Mouse (Mus musculus) left cerebral cortex, postnatal 14 days (tissue): ENCODE results near the gene Efhc1. TPM values are rescaled to one million over a fixed set of nuclear protein-coding genes. Genes with fewer than 3 reads are reported as not detected.
A peak's percentile ranks its signal among the peaks of the same experiment; 100 is the strongest.
"Not testable (repeated sequence)": the region's sequence is repeated elsewhere in the genome, so short reads cannot be mapped to it uniquely, and the experiment has no call there.

Source experiments
- DNase-seq, 2 experiments: peaks; one replicate each; pipeline ENCODE4 v3.0.0; 2021 to 2022; ENCODE audit warnings: low spot score in 2 of 2, mixed read lengths in 1 of 2
- intact Hi-C: fragments of 180-260 bp; cut with DNase I; formaldehyde crosslinking; loops from one replicate; pipeline ENCODE4 v1.15.1; 2025
- long read RNA-seq, 2 experiments: library from polyadenylated mRNA; stranded (forward); transcript quantifications; one replicate each; pipeline ENCODE4 v2.0.0; 2021
- total RNA-seq, 2 experiments: library from RNA; stranded (reverse); gene quantifications; 2 replicates each; pipeline ENCODE4 v1.2.3; 2021

Efhc1 gene
- total RNA-seq: 1 to 10 TPM; 1.4 to 1.8 TPM
- long read RNA-seq, experiment 1, partial matches to known transcripts: 0 of 1 reads
- long read RNA-seq, experiment 1, other reads (novel, unspliced or antisense): 0 of 1 reads
- long read RNA-seq, experiment 2: 0 reads

DNA sequence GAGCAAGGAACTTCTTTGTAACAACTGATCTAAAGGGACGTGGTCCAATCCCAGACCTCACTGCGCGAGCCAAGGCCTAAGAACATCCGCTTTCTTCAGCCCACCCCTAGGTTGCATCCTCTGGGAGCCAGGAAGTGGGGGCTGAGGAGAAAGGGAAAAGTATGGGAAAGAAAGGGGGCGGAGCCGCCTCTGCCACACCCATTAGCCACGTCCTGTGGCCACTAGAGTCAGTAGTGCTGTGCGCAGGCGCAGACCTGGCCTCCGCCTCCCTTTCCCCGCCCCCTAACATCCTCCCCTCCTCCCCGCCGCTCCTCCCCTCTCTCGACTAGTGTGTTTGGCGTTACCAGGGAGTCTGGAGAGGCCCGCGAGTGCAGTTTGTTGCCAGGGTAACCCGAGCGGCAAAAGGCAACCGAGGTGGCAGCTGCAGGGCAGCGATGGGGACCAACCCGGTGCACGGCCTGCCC, at the start of gene Efhc1:
Gene Efhc1, plus strand, starts transcription at position 327 of the 464 bp plus-strand sequence.
- intact Hi-C loops: no loop called here

DNA sequence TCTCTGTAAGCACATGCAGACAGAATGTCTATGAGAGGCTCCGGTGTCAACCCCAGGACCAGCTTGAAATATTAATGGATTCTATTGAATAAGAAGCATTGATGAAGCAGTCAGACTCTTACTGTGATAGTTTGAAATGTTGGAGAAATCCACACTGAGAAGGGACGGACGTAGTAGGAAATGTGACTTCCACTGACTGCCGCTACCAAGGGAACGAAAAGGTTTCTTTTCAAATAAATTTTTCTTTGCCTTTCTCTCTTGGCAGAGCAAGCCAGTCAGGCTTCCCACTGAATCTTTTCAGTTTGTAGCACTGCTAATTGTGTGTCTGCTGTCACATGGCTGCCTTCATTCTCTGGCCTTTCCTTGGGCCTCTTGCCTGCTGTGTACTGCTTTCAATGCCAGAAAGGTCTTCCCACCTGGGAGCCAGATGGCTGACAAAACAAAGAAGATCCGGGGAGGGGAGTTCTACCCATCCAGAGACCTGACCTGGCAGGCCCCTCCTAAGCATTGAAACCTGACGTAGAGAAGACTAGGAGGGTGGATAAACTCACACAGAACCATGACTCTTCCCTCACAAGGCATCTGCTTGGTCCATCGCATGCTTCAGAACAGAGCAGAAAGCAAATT, 45.8 kb upstream of the Efhc1 start:
- intact Hi-C loops: loop anchor here (10.0 kb wide), 1 partner anchor 291 kb away; the partner anchor contains the start of gene Pkhd1
- DNase-seq: peak; percentile 55 to 80

More for the DNA sequence above, at the start of gene Efhc1:
- peak; percentile 94 to 96 for DNase-seq

- DNase-seq: peak; percentile 82 to 95
- intact Hi-C loops: loop anchor here (10.0 kb wide), 1 partner anchor 291 kb away; the partner anchor contains the start of gene Pkhd1
Observed at GRCm38 (mm10) chr1:20906128-20906515, 45.3 kb upstream of the Efhc1 start.

DNA sequence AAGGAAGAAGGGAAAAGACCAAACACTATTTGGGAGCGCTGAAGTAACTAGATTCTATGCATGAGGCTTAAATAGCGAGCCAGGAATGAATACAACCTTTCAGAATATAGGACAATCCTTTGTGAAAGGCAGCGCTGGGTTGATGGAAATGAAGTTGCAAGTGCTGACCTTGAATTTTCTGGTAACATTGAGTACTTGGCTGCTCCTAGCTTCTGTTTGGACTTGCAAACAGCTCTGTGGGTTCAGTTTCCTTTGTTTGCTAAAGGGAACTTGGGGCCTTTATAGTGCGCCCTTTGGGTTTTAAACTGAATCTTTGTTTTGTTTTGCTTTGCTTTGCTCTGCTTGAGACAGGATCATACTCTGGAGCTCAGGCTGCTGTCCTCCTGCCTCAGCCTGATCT, 42.9 kb upstream of the Efhc1 start:
- intact Hi-C loops: loop anchor here (10.0 kb wide), 1 partner anchor 294 kb away; the partner anchor contains the start of gene Pkhd1
- peak in 1 of 2 experiments; percentile 30 for DNase-seq

- intact Hi-C loops: no loop called here
- DNase-seq: no peak
Observed at GRCm38 (mm10) chr1:20912115-20912514, 39.3 kb upstream of the Efhc1 start.

GRCm38 (mm10) chr1:20912527-20913171, 38.8 kb upstream of the Efhc1 start:
- intact Hi-C loops: no loop called here
- DNase-seq: no peak

DNA sequence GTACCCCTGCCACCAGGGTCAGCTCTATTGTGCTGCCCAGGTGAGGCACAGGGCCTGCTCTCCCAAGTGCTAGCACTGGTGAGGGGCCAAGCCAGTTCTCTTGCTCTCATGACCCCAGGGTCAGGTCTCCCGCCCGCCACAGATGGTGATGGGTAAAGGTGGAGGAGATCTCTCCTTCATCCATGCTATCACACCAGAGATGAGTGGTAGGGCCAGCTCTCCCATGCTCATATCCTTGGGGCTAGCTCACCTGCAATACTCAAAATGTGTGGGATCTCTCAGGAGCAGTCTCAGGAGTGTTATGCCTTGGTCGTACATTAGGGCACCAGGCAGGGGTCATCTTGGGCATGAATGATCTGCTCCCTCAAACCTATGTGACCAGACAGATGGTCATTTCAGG, 36.7 kb upstream of the Efhc1 start:
- intact Hi-C loops: no loop called here

GRCm38 (mm10) chr1:20915608-20916007, 35.8 kb upstream of the Efhc1 start:
- intact Hi-C loops: no loop called here
- no peak for DNase-seq

More for the DNA sequence above, 36.7 kb upstream of the Efhc1 start:
- DNase-seq: no peak

GRCm38 (mm10) chr1:20917496-20918050, 33.9 kb upstream of the Efhc1 start:
- DNase-seq: no peak
- intact Hi-C loops: no loop called here

- DNase-seq: no peak
- intact Hi-C loops: no loop called here
Observed at GRCm38 (mm10) chr1:20919728-20920127, 31.7 kb upstream of the Efhc1 start.

DNA sequence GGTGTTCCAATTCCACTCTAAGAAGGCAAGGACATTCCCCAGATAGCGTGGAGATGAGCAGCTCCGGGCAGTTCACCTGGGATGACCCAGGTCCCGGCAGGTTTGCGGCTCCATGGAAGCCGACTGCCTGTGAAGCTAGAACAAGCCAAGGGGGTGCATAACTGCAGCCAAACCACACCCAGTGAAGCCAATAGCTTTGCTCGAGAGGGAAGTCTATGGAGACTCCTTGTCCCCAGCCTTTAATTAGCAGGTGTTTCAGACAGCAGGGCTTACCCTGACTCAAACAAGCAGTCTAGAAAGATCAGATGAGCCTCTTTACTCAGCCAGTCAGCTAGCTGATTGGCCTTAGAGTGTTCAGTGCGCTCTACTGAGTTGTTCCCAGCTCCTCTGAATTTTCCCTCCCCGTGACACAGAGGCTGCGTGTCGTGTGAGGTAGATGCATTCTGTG, 30.3 kb upstream of the Efhc1 start:
- peak in 1 of 2 experiments; percentile 55 for DNase-seq

GRCm38 (mm10) chr1:20922612-20923399, 28.6 kb upstream of the Efhc1 start:
- intact Hi-C loops: no loop called here
- peak in 1 of 2 experiments; percentile 60 for DNase-seq

More for the DNA sequence above, 30.3 kb upstream of the Efhc1 start:
- intact Hi-C loops: no loop called here

GRCm38 (mm10) chr1:20925324-20925723, 26.1 kb upstream of the Efhc1 start:
- intact Hi-C loops, DNase-seq: not testable (repeated sequence)

- intact Hi-C loops: no loop called here
- no peak for DNase-seq
Observed at GRCm38 (mm10) chr1:20925926-20926325, 25.5 kb upstream of the Efhc1 start.

GRCm38 (mm10) chr1:20926376-20926775, 25.1 kb upstream of the Efhc1 start:
- intact Hi-C loops: no loop called here
- DNase-seq: no peak

DNA sequence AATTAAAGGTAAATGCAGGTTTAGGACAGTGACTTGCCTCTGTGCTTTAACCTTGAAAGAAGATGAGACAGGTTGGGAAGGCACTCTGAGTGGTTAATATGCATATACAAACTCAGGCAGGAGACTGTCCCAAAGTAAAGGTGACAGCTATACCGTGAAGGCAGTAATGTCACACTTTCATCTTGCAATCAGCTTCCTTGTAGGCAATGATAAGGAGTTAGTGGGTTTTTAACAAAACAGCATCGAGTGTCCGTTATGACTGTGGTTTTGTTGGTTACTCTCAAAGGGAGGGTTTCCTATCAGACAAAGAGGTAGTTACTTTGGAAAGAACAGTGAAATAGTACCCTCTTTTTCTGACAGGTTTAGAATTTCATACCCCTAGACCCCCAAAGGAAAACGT, 22.9 kb upstream of the Efhc1 start:
- intact Hi-C loops: no loop called here
- DNase-seq: no peak

DNA sequence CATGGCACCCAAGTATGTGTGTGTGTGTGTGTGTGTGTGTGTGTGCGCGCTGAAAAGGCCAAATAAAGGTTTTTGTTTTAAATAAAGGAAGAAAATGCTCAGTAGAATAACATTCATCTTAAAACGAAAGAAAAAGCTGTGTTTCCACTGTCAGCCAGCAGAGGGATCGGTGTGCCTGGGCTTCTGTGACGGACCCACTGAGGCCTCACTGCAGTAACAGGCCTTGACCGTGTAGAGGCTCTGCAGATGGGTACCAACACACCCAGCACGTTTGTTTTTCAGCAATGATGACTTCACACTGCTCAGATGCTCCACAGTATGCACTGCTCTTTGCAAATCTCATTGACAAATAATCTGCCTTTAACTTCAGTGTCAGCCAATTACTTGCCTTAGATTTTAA, 18.0 kb upstream of the Efhc1 start:
- intact Hi-C loops: loop anchor here (5.0 to 10.0 kb wide), 2 partner anchors 41 to 411 kb away; partner anchors contain the start of genes Khdc1a and Paqr8
- DNase-seq: peak; percentile 78 to 88

- DNase-seq: no peak
- intact Hi-C loops: loop anchor here (10.0 kb wide), 1 partner anchor 410 kb away; the partner anchor contains the start of gene Khdc1a
Observed at GRCm38 (mm10) chr1:20935106-20935505, 16.3 kb upstream of the Efhc1 start.

DNA sequence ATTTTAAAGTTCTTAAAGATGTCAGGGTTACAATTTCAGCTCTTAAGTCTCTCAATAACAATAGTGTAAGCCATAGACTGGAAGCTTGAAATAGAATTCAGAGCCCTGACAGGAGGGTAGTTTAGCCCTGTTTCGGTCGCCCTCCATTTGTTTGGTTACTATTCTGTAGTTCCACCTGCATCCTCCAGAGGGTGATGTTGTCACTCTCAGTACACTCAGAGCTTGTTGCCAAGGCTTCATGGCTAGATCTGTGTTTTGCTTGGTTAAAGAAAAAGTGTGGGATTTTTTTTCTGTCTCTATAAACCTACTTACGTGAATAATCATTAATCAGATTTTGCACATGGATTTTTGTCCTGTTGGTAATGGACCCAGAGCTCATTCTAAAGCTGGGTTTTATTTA, 12.4 kb upstream of the Efhc1 start:
- DNase-seq: peak; percentile 53 to 77
- intact Hi-C loops: loop anchor here (10.0 kb wide), 1 partner anchor 406 kb away; the partner anchor contains the start of gene Khdc1a
